Mouse (Mus musculus) right cerebral cortex, postnatal 14 days (tissue): ENCODE data around the gene Itga3.

Experiments used
- DNase-seq: peaks from one replicate; pipeline ENCODE4 v3.0.0; 2022

The Itga3 gene

DNA sequence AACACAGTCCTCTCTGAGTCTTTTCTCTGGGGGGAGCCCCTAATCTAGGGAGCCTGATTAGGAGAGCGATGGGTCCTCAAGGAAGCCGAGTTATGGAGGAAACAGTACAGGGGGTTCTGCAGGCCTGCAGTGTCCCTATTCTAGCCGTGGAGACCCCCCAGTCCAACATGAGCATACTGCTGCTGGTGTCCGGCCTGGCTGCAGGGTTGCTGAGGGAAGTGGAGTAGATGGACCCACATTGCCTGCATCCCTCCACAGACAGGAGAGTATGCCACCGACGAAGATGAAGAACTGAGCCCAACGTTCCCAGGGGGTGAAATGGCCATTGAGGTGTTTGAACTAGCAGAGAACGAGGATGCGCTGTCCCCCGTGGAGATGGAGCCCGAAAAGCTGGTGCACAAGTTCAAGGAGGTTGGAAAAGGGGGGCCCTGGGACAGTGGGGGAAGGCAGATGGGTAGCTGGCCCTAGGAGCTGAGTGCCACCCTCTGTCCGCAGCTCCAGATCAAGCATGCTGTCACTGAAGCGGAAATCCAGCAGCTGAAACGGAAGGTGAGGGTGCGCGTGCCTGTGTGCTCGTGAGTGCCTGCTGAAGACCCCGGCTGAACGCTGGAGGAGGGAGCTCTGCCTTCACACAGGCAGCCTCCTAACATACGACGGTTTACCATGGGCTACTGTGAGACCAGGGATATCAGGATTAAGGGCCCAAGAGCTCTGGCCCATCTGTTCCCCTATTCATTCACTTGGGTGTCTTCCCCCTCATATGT, 74.8 kb downstream of the Itga3 start:
- no peak for DNase-seq

DNA sequence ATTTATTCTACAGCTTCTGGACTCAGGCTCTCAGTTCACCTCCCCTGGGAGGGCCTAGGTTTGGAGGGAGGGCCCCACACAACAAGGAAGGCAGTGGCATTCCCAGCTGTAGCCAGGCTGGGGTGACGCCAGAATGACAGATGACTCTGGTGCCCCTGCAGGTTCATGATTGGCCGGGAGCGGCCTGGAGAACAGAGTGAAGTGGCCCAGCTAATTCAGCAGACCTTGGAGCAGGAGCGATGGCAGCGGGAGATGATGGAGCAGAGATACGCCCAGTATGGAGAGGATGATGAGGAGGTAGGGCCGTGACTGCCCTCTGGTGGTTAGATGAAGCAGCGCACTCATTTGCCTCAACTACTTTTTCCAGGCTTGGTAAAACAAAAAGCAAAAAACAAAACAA, 75.5 kb downstream of the Itga3 start:
- peak; percentile 62 for DNase-seq

DNA sequence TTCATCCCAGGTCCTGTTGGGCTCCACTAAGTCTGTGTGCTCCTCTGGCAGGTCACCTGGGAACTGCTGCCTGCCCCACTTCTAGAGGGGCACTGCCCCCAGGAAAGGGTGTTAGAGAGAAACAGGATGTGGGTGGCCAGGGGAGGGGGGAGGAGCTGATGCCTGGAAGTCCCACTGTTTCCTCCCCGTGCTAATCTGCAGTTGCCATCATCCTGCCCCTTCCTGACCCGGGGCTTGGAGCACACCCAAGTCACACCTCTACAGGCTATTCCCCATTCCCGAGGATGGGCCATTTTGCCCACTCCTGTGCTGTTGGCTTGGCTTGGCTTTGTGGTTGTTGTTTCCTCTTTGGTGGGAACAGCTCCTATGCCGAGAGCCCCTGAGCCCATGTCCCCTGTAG, 76.1 kb downstream of the Itga3 start:
- DNase-seq, result no peak

GRCm38 (mm10) chr11:95000128-95000527, 76.5 kb downstream of the Itga3 start:
- DNase-seq, result no peak

DNA sequence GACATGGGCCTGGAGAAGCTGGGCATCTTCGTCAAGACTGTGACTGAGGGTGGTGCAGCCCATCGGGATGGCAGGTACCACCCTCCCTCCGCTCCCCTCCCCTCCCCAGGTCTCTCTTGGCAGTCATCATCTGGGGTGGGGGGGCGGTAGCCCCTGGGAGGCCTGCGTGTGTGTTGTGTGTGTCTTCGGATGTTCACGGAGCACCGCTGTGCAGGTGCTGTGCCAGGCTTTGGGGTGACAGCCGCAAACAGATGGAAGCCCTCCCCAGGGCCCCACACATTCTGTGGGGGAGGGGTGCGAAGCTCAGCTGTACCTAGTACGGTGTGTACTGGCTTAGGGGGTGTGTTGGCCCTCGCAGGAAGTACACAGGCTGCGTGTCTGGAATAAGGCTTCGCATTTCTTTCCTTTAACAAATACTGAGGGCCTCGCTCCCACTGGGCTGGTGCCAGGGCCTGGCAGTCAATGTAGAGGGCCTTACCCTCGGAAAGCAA, 78.5 kb downstream of the Itga3 start:
- no peak for DNase-seq

GRCm38 (mm10) chr11:94997596-94997995, 79.0 kb downstream of the Itga3 start:
- no peak for DNase-seq

GRCm38 (mm10) chr11:94996984-94997383, 79.6 kb downstream of the Itga3 start:
- no peak for DNase-seq

GRCm38 (mm10) chr11:94996101-94996500, 80.5 kb downstream of the Itga3 start:
- DNase-seq, result no peak

- no peak for DNase-seq
Measured at GRCm38 (mm10) chr11:94994947-94995772, 81.4 kb downstream of the Itga3 start.
